Mouse (Mus musculus) kidney, postnatal 0 days (tissue): ENCODE measurements around the gene Rassf5. TPM values are rescaled to one million over a fixed set of nuclear protein-coding genes. Genes with fewer than 3 reads are reported as not detected.

Experiments used
- ATAC-seq: fragments of 200-750 bp; cut with Nextera tagmentation; replicated peaks from 2 replicates; pipeline ENCODE4 v1.8.0; 2017; ENCODE audit warnings: low read depth, moderate number of reproducible peaks, moderate TSS enrichment, moderate library complexity; ENCODE audit not compliant: low FRiP score
- DNase-seq: peaks from one replicate; pipeline ENCODE4 v3.0.0-alpha.2; 2016; ENCODE audit warnings: low spot score
- H3K27ac ChIP-seq: fragments of 300-500 bp; sonication (generic); 2 replicates; pipeline ENCODE4 v1.5.1; 2014; ENCODE audit warnings: mild to moderate bottlenecking
- H3K27me3 ChIP-seq: fragments of 300-500 bp; sonication (generic); 2 replicates; pipeline ENCODE4 v1.6.1; 2014; ENCODE audit warnings: low read length, mixed read lengths; ENCODE audit not compliant: insufficient read depth
- H3K36me3 ChIP-seq: fragments of 300-500 bp; sonication (generic); 2 replicates; pipeline ENCODE4 v1.6.1; 2014; ENCODE audit warnings: low read length, mixed read lengths; ENCODE audit not compliant: insufficient read depth
- H3K4me1 ChIP-seq: fragments of 300-500 bp; sonication (generic); replicated peaks from 2 replicates; pipeline ENCODE4 v1.6.1; 2014; ENCODE audit warnings: antibody characterized with exemption, low read length, mixed read lengths; ENCODE audit not compliant: insufficient read depth
- H3K4me2 ChIP-seq: fragments of 300-500 bp; sonication (generic); 2 replicates; pipeline ENCODE4 v1.6.1; 2014; ENCODE audit warnings: mild to moderate bottlenecking, low read length, moderate library complexity, mixed read lengths
- H3K4me3 ChIP-seq: fragments of 300-500 bp; sonication (generic); replicated peaks from 2 replicates; pipeline ENCODE4 v1.5.1; 2014; ENCODE audit warnings: low read depth, low read length
- H3K9ac ChIP-seq: fragments of 300-500 bp; sonication (generic); 2 replicates; pipeline ENCODE4 v1.6.1; 2014; ENCODE audit warnings: low read depth, low read length
- H3K9me3 ChIP-seq: fragments of 300-500 bp; sonication (generic); replicated peaks from 2 replicates; pipeline ENCODE4 v1.6.1; 2016; ENCODE audit warnings: low read length, inconsistent platforms, mixed read lengths
- CTCF ChIP-seq: IDR thresholded peaks from 2 replicates; pipeline ENCODE4 v1.5.1; 2016; ENCODE audit warnings: antibody characterized with exemption, low read depth, mild to moderate bottlenecking, moderate library complexity
- WGBS: fragments of 180-500 bp; shearing (Covaris S2); extraction: QIAGEN DNeasy Blood & Tissue Kit; methylation state at CpG from one replicate; pipeline ENCODE4 v1.1.7; 2014; 5-methylcytosine and 5-hydroxymethylcytosine counted together
- polyA plus RNA-seq: library from polyadenylated mRNA; unstranded; fragments of >200 nt; fragmentation: Nextera tagmentation; extraction: Ambion mirVana; gene quantifications from 2 replicates; pipeline ENCODE4 v1.2.1, GENCODE M21; 2015

The Rassf5 gene
- polyA plus RNA-seq, 1 experiment from 2014 or later = 3.4 TPM

GRCm38 (mm10) chr1:131207531-131207930 lies 37.5 kb downstream of the Rassf5 start:
- H3K4me3 ChIP-seq = no peak overlapping the region
- no peaks in the 10 kb centered on the region for H3K9me3 ChIP-seq
- no peaks in the 10 kb centered on the region for H3K27me3 ChIP-seq
- no peaks in the 10 kb centered on the region for H3K4me1 ChIP-seq
- H3K4me2 ChIP-seq = no peak overlapping the region
- no peaks in the 10 kb centered on the region for H3K36me3 ChIP-seq
- no peak overlapping the region for H3K9ac ChIP-seq
- no peak overlapping the region for H3K27ac ChIP-seq
- DNase-seq (peak; percentile 82), ATAC-seq (no peak; the same call in 1 of the 2 replicates)
- WGBS = 4% methylated on average over 5 of the region's 5 CpGs
- TF ChIP-seq CTCF = peak; percentile 84

- no peak overlapping the region for H3K27ac ChIP-seq
- ATAC-seq (no peak), DNase-seq (no peak)
- no peak overlapping the region for H3K4me3 ChIP-seq
- no peak overlapping the region for H3K4me2 ChIP-seq
- no peak overlapping the region for H3K9ac ChIP-seq
- TF ChIP-seq CTCF = no peak
- H3K27me3 ChIP-seq = no peaks in the 10 kb centered on the region
- WGBS = 81% methylated on average over 5 of the region's 5 CpGs
- H3K4me1 ChIP-seq = no peaks in the 10 kb centered on the region
- H3K36me3 ChIP-seq = no peaks in the 10 kb centered on the region
- H3K9me3 ChIP-seq = no peaks in the 10 kb centered on the region
Measured at GRCm38 (mm10) chr1:131206342-131206741, 38.7 kb downstream of the Rassf5 start.

GRCm38 (mm10) chr1:131204461-131204860 lies 40.6 kb downstream of the Rassf5 start:
- no peak overlapping the region for H3K9ac ChIP-seq
- no peaks in the 10 kb centered on the region for H3K27me3 ChIP-seq
- no peak for ATAC-seq

DNA sequence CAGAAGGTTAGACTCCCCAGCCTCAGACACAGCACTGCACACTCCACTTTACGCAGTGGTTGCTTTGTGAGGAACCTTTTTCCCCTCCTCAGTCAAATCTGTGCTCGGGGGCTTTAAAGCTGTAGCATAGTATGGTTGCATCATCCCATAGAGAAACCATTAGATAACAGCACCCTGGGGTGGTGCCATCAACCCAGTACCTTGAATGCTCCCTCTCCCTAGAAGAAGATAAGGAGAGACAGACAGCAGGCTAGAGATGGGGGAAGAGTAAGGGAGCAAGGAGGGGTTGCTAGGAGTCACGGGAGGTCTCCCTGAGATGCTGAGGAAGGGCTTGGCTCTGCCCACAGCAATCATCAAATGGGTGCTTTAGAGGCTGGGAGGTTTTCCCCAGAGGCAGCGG lies 43.7 kb downstream of the Rassf5 start:
- DNase-seq = no peak
- Histone ChIP-seq H3K4me2 (no peak overlapping the region), H3K4me3 (no peak overlapping the region), H3K9ac (no peak overlapping the region), H3K36me3 (no peaks in the 10 kb centered on the region), H3K4me1 (no peaks in the 10 kb centered on the region; the same call in 1 of the 2 replicates), H3K27me3 (no peaks in the 10 kb centered on the region), H3K27ac (no peak overlapping the region), H3K9me3 (no peaks in the 10 kb centered on the region)
- no peak for ATAC-seq
- 81% methylated on average over 4 of the region's 4 CpGs for WGBS
- no peak for TF ChIP-seq CTCF

More at GRCm38 (mm10) chr1:131204461-131204860, 40.6 kb downstream of the Rassf5 start:
- H3K36me3 ChIP-seq = no peaks in the 10 kb centered on the region
- DNase-seq = no peak
- no peaks in the 10 kb centered on the region for H3K9me3 ChIP-seq
- H3K4me1 ChIP-seq = no peaks in the 10 kb centered on the region; the same call in 1 of the 2 replicates
- H3K4me2 ChIP-seq = no peak overlapping the region
- no peak overlapping the region for H3K4me3 ChIP-seq
- WGBS = 67% methylated on average over 8 of the region's 8 CpGs
- no peak overlapping the region for H3K27ac ChIP-seq
- no peak for TF ChIP-seq CTCF

DNA sequence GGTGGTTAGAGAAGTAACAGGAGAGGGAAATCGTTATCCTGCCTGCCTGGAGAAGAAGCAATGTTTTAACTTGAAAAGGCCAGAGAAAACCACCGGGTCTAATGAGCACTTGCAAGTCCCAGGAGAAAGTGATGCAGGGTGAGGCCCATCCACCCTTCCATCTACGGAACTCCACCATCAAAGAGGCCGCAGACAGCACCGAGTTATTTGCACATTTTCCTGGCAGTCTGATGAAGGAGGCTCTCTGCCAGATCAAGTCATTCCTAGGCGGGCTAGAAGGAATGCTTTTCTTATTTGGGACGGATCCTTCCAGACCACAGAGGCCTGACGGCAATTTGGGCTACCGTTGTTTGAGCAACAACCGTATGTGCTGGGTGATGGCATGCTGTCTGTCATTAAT lies 44.5 kb downstream of the Rassf5 start:
- Histone ChIP-seq H3K9me3 (no peaks in the 10 kb centered on the region), H3K27me3 (no peaks in the 10 kb centered on the region), H3K36me3 (no peaks in the 10 kb centered on the region), H3K27ac (no peak overlapping the region), H3K4me3 (no peak overlapping the region), H3K4me1 (no peaks in the 10 kb centered on the region; the same call in 1 of the 2 replicates), H3K4me2 (no peak overlapping the region), H3K9ac (no peak overlapping the region)
- no peak for TF ChIP-seq CTCF
- DNase-seq (no peak), ATAC-seq (no peak)
- 65% methylated on average over 10 of the region's 10 CpGs for WGBS

DNA sequence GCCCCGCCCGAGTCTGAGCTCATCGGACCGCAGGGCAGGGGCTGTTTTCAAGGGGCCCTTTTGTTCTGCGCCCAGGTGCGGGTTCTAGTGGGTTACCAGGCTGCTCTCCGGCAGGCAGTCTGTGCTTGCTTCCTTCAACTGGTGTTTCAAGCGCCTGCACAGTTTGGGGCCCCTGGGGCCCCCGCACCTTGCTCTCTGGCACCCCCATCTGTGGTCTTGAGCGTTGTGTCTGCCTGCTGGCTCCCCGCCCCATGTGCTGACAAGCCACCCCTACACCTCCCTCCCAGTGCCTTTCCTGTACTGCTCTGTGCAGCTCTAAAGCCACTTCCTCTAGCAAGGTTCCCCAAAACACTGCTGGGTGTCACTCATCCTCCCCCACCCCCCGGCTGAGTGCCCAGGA lies 45.1 kb downstream of the Rassf5 start:
- Histone ChIP-seq H3K9me3 (no peaks in the 10 kb centered on the region), H3K27ac (no peak overlapping the region), H3K9ac (no peak overlapping the region), H3K36me3 (no peaks in the 10 kb centered on the region), H3K4me1 (no peaks in the 10 kb centered on the region; the same call in 1 of the 2 replicates), H3K27me3 (no peaks in the 10 kb centered on the region), H3K4me2 (no peak overlapping the region), H3K4me3 (no peak overlapping the region)
- ATAC-seq (no peak), DNase-seq (no peak)
- no peak for TF ChIP-seq CTCF
- WGBS = 56% methylated on average over 12 of the region's 12 CpGs
